Mouse (Mus musculus): Measurements from ENCODE around the gene Rgma. TPM values are rescaled to one million over a fixed set of nuclear protein-coding genes. Genes with fewer than 3 reads are reported as not detected.

Rgma gene
- polyA plus RNA-seq (2017; shearing (Covaris generic)): not detected

GRCm38 (mm10) chr7:73375257-73376100 is at the start of gene Rgma:
Gene Rgma (plus strand): TSS chr7:73375509.

Other genes starting within 250 kb of the Rgma start
- gene Chd2, start 166.3 kb downstream of the Rgma start, polyA plus RNA-seq (2017; shearing (Covaris generic)): 235 TPM

All from CD4-positive, CD25-positive, alpha-beta regulatory T cell (primary cell).